Mouse (Mus musculus) right cerebral cortex, adult 18-20 months (tissue): ENCODE measurements around the gene Pcna.
"Not testable (repeated sequence)": the region's sequence is repeated elsewhere in the genome, so short reads cannot be mapped to it uniquely, and the experiment has no call there.

ENCODE experiments used
- DNase-seq: peaks from one replicate; pipeline ENCODE4 v3.0.0; 2022; ENCODE audit warnings: mixed read lengths

The Pcna gene

DNA sequence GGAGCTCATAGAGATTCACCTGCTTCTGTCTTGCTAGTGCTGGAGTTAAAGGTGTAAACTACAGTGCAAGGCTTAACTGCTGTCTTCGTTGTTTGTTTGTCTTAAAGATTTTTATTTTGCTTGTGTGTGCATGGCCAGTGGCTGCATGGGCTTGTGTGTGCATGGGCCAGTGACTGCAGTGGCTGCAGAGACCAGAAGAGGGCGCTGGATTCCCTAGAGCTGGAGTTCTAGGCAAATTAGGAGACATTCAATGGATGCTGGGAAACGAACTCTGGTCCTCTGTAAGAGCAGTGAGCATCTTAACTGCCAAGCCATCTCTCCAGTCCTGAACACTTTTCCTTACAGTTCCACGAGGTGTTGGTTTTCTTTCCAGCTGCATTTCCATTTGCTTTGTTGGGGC, 22.4 kb upstream of the Pcna start:
- DNase-seq = no peak

DNA sequence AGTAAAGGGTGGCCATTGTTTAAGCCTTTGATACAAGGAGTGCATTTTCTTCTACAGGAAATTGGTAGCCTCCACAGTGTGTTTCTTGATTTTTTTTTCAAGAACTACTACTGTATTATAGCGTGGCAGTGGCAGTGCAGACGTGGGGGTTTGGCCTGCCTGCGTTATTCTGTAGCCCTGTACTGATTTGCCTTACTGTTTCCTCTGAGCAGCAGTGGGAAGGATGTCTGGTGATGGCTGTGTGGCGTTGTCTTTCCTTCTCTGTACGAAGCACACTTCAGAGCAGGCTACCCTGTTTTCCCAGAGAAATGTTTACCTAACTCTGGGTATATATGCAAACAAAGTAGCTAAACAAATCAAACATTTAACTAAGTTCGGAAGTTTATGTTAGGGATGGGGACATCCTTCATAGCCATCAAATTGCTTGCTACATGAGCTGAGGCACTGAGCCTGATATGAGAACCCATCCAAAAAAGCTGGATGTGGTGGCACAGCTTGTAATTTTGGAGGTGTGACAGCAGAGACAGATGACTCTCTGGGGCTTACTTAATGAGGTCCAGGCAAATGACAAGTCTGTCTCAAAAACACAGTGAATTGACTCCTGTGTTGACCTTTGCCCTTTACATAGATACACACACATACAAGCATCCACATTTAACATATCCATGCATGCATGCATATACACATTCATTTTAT, 19.7 kb upstream of the Pcna start:
- DNase-seq = no peak

DNA sequence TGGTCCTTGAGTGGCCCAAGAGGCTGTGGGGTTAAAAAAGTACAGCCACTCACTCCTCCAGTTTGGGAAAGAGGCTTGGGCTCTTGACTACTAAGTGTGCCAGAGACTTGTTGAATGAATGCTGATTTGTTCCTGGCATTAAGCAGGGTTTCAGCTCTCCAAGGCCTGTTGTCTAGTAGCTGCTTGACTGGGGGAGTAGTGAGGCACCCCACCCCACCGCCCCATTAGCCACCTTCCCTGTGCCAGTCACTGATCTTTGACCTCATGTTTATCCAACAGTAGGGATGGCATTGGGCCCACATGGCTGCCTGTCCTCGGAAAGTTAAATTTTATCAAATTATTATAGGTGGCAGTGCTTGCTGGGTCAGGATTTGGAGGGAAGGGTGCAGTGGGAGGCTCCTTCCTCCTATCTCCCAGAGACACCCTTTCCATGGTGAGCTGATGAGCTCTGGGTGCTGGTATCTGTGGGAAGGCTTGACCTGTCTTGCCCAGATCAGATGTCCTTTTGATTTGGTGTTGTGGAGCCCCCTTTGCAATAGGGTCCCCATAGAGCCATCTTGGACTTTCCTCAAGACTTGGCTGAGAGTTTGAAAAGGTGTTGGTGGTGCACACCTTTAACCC, 17.3 kb upstream of the Pcna start:
- no peak for DNase-seq

DNA sequence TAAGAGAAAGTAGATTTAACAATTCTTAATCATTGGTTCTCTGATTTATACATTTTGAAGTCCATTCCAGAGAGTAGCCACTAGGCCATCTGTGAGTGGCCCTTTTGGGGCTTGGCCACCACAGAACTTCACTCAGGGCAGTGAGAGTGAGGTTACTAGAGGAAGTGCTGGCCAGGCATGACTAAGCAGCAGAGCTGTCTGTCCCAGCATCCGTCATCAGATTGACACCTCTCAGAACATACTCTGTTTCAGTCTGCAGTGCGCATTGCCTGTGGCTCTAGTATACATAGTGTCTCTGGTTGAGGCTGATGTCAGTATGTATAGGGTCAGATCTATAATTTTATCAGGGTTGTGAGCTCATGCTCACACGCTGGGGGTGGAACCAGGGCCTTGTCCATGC, 16.1 kb upstream of the Pcna start:
- DNase-seq = no peak

DNA sequence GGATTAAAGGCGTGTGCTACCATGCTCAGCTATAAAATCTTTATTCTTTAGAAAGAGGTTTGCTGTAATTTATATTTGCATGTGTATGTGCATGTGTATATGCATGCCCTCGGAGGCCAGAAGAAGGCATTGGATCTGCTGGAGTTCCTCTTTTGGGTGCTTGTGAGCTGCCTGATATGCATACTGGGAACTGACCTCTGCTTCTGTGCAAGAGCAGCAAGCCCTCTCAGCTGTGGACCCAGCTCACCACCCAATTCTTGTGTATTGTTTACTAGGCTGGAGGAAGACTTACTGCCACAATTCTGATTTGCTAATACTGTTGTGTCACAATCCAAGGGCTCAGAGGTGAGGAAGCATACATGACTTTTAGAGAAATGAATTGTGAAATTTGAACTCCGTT, 13.0 kb upstream of the Pcna start:
- DNase-seq = no peak

DNA sequence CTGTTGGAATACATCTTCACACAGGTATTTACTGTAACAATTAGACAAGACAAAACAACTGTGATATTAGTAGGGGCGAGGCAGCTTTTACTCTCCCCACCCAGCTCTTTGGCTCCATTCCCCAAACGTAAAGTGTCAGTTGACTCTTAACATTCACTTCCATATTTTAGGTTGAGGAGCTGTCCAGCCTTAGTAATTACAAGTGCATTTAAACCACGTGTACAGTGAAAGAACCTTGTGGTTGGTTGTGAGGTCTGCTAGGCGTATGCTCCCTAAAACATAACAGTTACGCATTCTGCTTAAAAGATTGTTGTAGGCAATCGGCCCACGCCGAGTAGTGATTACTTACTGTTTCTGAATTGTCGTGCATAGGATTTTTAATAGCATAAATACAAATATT, 12.1 kb upstream of the Pcna start:
- DNase-seq = no peak

DNA sequence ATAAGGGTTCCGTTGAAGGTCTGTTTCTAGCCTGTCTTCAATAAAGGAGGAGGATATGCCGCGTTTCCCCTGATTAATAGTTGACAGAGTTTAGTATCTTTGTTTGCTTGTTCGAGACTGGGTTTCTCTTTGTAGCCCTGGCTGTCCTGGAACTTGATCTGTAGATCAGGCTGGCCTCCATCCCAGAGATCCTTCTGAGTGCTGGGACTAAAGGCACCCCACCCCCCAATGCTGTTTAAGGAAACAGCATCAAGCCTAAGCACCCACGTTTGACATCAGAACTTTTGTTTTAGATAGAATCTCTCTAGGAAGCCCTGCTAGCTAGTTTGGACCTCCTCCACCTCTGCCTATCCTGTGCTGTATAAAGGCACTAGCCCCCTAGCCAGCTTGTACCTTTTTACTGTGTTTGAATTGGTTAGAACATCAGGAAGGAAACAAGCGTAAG, 11.2 kb upstream of the Pcna start:
- DNase-seq = no peak

DNA sequence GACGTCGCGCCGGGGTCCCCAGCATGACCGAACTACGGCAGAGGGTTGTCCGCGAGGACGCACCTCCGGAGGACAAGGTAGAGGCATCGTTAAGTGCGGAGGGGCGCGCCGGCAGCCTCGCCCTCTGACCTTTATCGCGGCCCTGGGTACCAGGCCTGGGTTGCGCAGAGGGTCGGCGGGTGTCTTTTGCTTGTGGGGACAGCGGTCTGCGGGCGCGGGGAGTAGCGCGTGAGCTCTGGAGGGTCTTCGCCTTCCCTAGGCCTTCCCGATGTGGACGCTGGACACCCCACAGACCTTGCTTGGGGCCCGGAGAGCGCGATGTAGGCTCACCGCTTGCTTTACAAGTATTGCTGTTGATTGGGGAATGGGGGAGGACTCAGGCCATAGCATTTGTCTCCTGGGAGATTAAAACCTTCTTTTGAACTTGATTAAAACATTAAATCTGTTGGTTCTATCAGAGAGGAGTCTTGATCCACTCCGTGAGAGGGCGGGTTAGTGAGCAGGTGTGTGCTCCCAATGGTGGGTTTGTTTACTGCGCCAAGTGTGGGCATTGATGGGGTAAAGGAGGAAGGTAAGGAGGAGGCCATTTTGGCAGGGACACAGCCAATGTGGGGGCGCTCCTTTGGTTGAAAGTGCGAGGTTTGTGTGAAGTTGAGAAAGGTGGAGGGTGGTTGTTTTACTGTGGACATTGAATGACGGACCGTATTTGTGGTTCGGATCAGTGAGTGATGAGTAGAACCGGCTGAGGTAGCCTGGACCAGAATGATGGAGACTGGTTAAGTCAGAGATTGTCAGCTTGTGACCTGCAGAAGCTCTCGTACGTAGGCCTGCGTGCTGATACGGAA, 10.5 kb upstream of the Pcna start:
- peak; percentile 45 for DNase-seq

DNA sequence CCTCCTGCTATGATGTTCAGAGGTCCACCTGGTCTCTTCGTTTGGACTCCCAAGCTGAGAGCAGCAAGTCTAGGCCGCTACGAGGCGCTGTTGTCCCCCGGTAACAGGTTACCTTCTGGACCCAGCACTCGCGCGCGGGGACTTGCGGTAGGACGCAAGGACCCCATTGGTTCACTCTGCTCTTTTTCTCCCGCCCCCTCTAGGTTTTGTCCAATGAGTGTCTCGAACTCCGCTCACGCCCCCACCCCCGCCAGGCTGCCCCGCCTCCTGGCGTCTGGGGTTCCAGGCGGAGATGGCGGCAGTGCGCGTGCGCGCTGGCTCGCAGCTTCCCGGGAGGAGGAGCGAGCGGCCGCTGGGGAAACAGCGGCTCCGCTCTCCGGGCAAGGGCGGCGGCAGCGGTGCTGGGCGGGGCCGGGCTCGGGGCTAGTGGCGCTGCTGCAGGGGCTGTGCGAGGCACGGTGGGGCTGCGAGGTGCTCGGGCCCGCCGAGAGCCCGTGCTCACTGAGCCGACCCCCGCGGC, 9.8 kb upstream of the Pcna start, which contains the start of gene Cds2:
Gene Cds2, plus strand, starts transcription at position 270 of the 520 bp plus-strand sequence.
- peak; percentile 99 for DNase-seq

DNA sequence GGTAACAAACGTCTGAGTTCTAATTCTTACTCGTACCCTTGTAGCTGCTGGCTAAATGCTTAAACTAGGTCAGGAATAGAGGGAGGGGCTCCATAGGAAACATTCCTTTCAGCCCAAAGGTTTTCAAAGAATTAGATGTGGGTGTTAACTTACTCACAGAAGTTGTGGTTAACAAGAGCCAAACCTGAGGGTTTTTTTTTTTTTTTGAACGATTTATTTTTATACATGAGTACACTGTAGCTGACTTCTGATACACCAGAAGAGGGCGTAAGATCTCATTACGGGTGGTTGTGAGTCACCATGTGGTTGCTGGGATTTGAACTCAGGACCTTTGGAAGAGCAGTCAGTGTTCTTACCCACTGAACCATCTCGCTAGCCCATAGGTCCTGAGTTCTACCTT, 9.1 kb upstream of the Pcna start:
- DNase-seq = no peak

DNA sequence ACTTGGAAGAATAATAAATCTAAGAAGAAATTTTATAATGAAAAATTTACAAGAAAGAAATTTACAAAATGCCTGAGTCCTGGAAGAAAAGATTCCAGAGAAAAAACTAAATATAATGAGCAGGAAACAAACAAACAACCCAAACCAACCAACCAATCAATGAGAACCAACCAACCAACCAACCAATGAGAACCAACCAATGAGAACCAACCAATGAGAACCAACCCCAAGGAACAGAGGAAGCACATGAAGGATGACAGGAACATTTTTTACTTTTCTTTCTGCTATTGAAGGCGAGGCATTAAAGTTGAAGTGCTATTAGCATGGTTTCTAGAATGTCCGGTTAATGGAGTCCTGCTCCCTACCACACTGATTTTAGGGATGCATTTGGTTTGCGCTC, 7.5 kb upstream of the Pcna start:
- DNase-seq = no peak

DNA sequence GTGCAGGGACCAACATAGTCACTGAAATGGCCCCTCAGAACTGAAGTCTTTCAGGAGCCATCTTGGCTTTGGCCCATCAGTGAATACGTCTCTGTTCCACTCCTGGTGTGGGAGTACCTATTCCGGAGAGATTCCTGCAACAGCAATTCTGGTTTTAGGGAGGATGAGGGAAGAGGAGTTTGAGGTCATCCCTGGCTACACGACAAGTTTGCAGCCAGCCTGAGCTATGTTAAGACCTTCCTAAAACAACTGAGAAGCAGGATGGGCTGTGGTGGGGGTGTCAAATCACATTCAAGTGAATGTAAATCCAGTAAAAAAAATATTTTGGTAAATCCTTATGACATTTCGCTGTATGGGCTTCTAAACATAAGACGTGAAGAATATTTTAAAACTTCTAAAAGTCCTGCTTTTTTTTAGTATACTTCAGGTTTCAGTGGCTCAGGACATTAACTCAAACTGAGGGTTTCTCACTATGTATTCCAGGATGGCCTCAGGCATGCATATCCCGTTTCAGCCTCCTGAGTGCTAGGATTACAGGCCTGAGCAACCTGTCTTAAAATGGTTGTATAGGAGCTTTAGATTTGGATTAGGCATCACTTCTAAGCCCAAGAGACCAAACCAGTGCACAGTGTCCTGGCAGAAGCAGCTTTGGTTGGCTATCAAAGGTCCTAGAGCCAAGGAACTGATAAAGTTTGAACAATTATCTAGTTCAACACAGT, 4.4 kb upstream of the Pcna start:
- no peak for DNase-seq

DNA sequence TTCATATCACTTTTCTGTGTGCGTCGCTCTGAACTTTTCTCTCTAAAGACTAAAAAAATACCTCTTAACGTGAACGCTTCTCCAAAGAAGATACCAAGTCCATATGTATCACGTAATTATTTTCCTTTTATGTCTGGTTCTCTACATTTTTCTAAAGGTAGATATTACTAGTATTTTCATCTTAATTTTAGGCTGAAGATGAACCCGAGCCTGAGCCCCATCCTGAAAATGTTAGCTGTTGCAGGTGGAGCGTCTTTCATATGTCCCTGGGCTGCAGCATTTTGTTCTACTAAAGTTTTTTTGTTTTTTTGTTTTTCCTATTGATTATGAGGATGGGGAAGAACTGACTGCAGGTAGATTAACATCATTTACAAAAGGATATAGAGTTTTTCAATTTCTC, 489 bp upstream of the Pcna start:
- no peak for DNase-seq

DNA sequence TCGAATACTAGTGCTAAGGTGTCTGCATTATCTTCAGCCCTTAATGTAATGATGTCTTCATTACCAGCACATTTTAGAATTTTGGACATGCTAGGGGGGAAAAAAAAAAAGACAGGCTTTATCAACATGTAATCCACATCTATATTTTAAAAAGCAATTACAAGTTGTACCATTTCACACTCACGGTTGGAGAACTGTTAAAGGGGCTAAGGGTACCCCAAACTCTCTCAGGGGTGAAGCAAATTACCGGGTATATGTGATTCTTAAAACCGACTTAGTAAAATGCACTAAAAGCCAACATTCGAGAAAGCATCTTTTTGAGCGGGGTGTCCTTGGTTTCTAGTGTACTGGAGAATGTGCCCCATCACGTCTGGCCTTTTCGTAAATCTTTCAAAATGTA, 1.2 kb downstream of the Pcna start:
- no peak for DNase-seq

DNA sequence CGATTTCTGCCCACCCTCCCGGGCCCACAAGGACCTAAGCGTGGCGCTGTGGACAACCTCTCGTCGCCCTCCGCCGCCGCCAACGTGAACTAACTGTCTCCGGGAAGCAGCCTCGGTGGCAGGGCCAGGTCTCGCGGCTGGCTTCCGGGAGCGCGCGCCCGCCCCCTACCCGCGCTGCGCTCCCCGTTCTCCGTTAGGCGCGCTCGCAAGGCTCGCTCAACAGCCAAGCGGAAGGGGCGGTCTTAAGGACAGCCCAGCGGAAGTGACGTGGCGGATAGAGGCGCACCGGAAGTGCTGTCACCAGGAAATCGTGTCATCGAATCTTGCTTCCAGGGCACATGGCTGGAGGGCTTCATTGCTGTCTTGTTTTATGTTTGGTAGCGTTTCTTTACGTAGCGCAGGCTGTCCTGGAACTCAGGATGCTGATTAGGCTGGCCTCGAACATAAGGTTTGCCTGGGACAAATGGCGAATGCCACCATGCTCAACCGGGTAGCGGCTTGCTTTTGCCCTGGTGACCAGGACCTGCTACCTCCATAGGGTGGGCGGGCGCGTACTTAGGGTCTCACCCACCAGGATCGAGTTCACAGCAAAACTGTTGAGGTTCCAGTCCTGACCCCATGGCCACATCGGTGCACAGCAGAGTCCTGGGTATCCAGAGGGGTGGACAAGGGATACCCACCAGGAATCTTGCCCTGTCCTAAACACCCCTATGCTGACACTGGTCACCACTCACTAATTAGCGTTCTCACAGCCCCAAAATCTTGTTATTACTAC, 5.4 kb downstream of the Pcna start, which contains the start of gene Tmem230:
Gene Tmem230, minus strand, starts transcription at position 269 of the 775 bp plus-strand sequence.
- DNase-seq = peak; percentile 95

DNA sequence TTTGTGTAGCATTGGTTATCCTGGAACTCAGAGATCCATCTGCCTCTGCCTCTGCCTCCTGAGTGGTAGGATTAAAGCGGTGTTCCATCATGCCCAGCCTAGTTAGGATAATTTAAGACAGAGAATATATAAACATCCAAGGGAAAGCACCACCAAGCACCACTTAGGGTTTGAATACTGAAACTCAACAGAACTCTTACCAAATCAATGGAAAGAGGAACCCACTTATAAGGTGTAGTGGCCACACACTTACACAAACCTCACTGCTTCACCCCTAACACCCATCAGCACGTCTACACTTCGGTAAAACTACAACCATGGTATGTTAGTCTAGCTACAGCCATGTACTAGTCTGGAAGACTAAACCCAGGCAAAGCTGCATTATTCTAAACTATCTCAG, 9.7 kb downstream of the Pcna start:
- DNase-seq = no peak

DNA sequence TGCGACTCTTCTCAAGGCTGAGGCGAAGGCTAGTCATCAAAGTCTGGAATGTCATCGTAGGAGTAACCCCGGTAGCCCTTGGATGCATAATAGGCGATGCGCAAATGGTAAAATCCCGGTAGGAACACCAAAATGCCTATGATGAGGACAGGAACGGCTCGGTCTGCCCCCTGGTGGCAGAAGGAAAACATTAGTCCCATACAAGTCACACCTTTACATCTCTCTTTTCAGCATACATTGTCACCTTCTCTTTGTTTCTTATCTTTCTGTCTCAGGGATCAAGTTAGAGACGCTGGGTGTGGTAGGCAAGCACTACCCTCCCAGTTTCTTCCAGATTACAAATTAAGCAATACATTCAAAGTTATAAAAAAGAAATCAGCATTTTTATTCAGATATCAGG, 12.7 kb downstream of the Pcna start:
- peak; percentile 62 for DNase-seq

DNA sequence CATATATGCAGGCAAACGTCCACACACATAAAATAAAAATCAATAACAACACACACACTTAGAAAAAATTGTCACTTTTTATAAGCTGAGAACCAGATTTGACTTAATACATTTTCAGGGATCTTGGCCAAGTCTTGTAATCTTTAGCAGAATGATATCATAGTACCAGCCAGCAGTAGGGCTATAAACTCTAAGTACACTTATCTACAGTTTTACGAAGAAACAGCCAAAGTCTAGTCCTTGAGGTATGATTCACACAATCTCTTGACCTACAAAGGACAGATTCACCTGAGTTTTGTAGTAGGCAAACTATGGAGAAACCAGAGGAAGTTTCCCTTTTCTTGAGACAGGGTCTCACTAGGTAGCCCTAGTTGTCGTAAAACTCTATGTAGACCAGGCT, 13.7 kb downstream of the Pcna start:
- not testable (repeated sequence) for DNase-seq

DNA sequence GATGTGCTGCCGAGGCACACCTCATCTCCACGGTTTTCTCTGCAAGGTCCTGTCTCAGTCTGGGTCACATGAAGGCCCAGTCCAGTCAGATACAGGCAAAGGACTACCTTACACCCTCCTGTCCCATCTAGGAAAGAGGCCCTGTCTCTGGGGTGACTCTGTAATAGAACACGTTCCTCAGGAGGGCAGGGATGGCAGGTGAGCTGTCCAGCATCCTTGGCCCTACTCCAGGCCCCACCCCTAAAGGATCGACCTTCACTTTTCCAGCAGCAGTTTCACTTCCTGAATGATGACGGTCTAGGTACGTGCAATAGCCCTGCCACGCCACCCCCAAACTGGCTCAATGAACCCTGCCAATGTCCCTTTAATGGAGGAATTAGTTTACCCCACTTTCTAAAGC, 17.1 kb downstream of the Pcna start:
- DNase-seq = no peak

DNA sequence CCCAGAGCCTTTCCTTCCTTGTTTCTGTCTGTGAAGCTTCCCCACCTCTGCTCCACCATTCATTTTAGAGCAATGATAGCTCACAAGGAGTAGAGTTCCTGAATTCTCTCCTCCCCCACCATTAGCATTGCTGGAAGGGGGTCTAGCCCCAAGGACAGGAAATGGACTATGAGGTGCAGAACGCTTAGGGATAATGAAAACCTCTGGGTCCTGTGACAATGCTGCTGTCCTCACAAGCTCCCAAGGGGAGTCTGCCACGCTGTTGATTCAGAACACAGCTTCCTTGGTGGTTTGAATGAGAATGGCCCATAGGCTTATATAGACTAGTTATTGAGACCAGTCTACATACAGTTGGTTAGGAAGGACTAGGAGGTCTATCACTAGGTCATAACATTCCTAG, 17.8 kb downstream of the Pcna start:
- DNase-seq = no peak

DNA sequence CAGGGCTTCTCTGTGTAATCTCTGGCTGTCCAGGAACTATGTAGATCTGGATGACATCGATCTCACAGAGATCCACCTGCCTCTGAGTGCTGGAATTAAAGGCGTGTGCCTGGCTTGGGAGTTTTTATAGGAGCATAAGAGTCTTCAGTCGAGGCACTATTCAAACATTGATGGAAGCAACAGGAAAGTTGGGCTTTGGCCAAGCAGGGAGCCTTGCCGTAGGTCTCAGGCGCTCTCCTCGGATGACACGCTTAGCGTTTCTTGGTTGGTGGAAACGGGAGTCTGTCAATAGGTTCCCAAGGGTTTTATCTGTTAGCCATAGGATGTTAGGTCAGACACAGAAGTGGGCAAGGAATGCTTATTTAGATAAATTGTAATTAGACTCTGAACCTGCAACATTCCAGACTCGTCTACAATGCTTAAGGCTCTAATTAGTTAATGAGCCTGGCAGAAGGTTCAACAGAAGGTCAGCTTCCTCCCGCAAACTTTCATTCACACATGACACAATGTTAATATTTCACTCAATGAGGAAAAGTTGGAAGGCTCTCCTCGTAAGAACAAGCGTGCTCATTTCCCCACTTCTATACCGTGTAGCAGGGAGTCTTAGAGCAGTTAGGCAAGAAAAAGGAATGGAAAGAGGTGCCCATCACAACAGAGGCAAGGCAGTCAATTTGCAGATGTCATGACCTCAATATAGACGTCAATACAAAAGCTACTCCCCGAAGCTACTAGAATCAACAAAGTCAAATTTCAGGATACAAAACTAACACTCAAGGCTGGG, 18.9 kb downstream of the Pcna start:
- DNase-seq = no peak
